In the genomic region with DNA sequence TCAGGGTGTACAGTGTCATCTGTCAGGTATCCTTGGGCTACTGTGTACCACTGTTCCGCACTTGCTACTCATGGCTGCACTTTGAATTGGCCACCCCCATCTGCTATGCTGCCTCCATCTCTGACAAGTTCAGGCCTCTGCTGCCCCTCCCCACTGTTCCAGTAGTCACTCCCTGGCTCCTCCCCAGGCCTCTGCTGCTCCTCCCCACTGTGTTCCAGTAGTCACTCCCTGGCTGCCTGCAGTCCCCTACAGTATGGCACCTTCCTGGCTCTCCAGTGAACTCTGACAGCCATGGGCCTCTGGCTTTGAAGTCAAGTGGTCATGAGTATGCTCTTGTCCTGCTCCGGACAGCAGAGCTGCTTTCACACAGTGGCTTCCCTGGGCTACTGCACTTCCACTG, we compare ENCODE assay signal across 13 mouse cellular contexts. TPM values are rescaled to one million over a fixed set of nuclear protein-coding genes. Genes with fewer than 3 reads are reported as not detected.
DNase-seq lines count a peak whose midpoint lies in the region; ATAC-seq and TF ChIP-seq lines count a peak whose summit lies in the region.
"Had no signal": no experiment of that assay in that cellular context is flagged by ENCODE, and none has a peak within 500 bp of the region (broad histone marks: within the 10 kb centered on the region; RNA-seq: fewer than 3 reads in every experiment).

No protein-coding gene starts in this region.

- 93% methylated on average over 2 of the region's 2 CpGs for WGBS in forebrain, embryonic 15.5 days
- WGBS in hindbrain, embryonic 13.5 days, result 72% methylated on average over 2 of the region's 2 CpGs

- peaks cover 16% of the 10 kb centered on the region for H3K4me1 ChIP-seq in forebrain, embryonic 15.5 days
- H3K4me1 ChIP-seq in hindbrain, embryonic 13.5 days (replicated peaks), result peaks cover 7% of the 10 kb centered on the region

- no peak overlapping the region for H3K9ac ChIP-seq in forebrain, embryonic 15.5 days (replicated peaks)
- H3K9ac ChIP-seq in hindbrain, embryonic 13.5 days, result no peak overlapping the region
- H3K9ac ChIP-seq: liver, postnatal 0 days had no signal

- no peak overlapping the region for H3K4me3 ChIP-seq in forebrain, embryonic 15.5 days
- H3K4me3 ChIP-seq in hindbrain, embryonic 13.5 days, result no peak overlapping the region

- no peak overlapping the region for H3K4me2 ChIP-seq in forebrain, embryonic 15.5 days (replicated peaks)
- H3K4me2 ChIP-seq in hindbrain, embryonic 13.5 days, result no peak overlapping the region

- no peak for TF ChIP-seq CTCF in Patski (IDR thresholded peaks at IDR 0.05)

- peaks cover 10% of the 10 kb centered on the region for H3K36me3 ChIP-seq in forebrain, embryonic 15.5 days
- peaks cover 66% of the 10 kb centered on the region for H3K36me3 ChIP-seq in hindbrain, embryonic 13.5 days

- H3K27me3 ChIP-seq in Patski, result no peaks in the 10 kb centered on the region
- no peaks in the 10 kb centered on the region for H3K27me3 ChIP-seq in forebrain, embryonic 15.5 days
- no peaks in the 10 kb centered on the region for H3K27me3 ChIP-seq in hindbrain, embryonic 13.5 days

- DNase-seq in cerebellum, adult 11-12 months, result peak; percentile 40
- no peak for DNase-seq in cerebellum, adult 9-10 months
- DNase-seq in layer of hippocampus, adult 9-11 months, result peak; percentile 60
- no peak for DNase-seq in layer of hippocampus, adult 8-10 months (ENCODE audit: low spot score in 2 of 2)
- no peak for DNase-seq in Patski (ENCODE audit: low read depth, low spot score)
- DNase-seq in lung, postnatal 14 days, result peak; percentile 20
- DNase-seq: gastrocnemius, postnatal 36 days; heart, postnatal 10 days; liver, postnatal 0 days had no signal

- in situ Hi-C loops in Patski (cut with MboI; ENCODE audit: low pct_unique_long_range_greater_than_20kb), result no loop called here

- peak; percentile 36 for ATAC-seq in Patski
- ATAC-seq in forebrain, embryonic 15.5 days (replicated peaks), result no peak
- ATAC-seq in hindbrain, embryonic 13.5 days (ENCODE audit: low FRiP score), result no peak
- ATAC-seq: forebrain, embryonic 14.5 days; intestine, embryonic 16.5 days; liver, postnatal 0 days had no signal

- CTCF ChIA-PET in Patski (lab: Charles Lee), result no interaction called here

- H3K9me3 ChIP-seq in forebrain, embryonic 15.5 days, result no peaks in the 10 kb centered on the region
- no peaks in the 10 kb centered on the region for H3K9me3 ChIP-seq in hindbrain, embryonic 13.5 days

- POLR2A ChIA-PET in Patski (lab: Charles Lee), result no interaction called here

- no peak overlapping the region for H3K27ac ChIP-seq in forebrain, embryonic 15.5 days (replicated peaks)
- H3K27ac ChIP-seq in hindbrain, embryonic 13.5 days, result no peak overlapping the region

RNA-seq across cellular contexts. Expression of gene Adi1, which starts 19.2 kb away (rescaled TPM):
- 10 to 100 TPM; 41.6 to 48.1 (median 43.4) TPM for total RNA-seq in layer of hippocampus, adult 8-10 months (2022)
- 114 TPM for polyA plus RNA-seq in Patski (2021)
- polyA plus RNA-seq in forebrain, embryonic 15.5 days (2015; fragmentation: Nextera tagmentation; extraction: Ambion mirVana), result 39.8 and 41.7 TPM in 2 replicates
- 31.5 and 33.7 TPM in 2 replicates for polyA plus RNA-seq in hindbrain, embryonic 13.5 days (2015; fragmentation: Nextera tagmentation; extraction: Ambion mirVana)

RNA-seq across cellular contexts. Expression of gene Rnaseh1, which starts 44.8 kb away (rescaled TPM):
- 10 to 100 TPM; 13.4 to 16.3 (median 14.5) TPM for total RNA-seq in layer of hippocampus, adult 8-10 months (2022)
- 19.7 TPM for polyA plus RNA-seq in Patski (2021)
- polyA plus RNA-seq in forebrain, embryonic 15.5 days (2015; fragmentation: Nextera tagmentation; extraction: Ambion mirVana), result 29.8 and 31.0 TPM in 2 replicates
- 22.5 and 27.1 TPM in 2 replicates for polyA plus RNA-seq in hindbrain, embryonic 13.5 days (2015; fragmentation: Nextera tagmentation; extraction: Ambion mirVana)

RNA-seq across cellular contexts. Expression of gene Trappc12, which starts 56.0 kb away (rescaled TPM):
- total RNA-seq in layer of hippocampus, adult 8-10 months (2022), result 10 to 100 TPM; 56.4 to 64.8 (median 59.1) TPM
- polyA plus RNA-seq in Patski (2021), result 25.6 TPM
- 43.7 and 45.0 TPM in 2 replicates for polyA plus RNA-seq in forebrain, embryonic 15.5 days (2015; fragmentation: Nextera tagmentation; extraction: Ambion mirVana)
- polyA plus RNA-seq in hindbrain, embryonic 13.5 days (2015; fragmentation: Nextera tagmentation; extraction: Ambion mirVana), result 41.9 and 44.0 TPM in 2 replicates

RNA-seq across cellular contexts. Expression of gene Eipr1, which starts 57.4 kb away (rescaled TPM):
- 10 to 100 TPM; 45.7 to 63.2 (median 54.1) TPM for total RNA-seq in layer of hippocampus, adult 8-10 months (2022)
- polyA plus RNA-seq in Patski (2021), result 25.6 TPM
- 75.2 and 76.8 TPM in 2 replicates for polyA plus RNA-seq in forebrain, embryonic 15.5 days (2015; fragmentation: Nextera tagmentation; extraction: Ambion mirVana)
- 69.7 and 76.9 TPM in 2 replicates for polyA plus RNA-seq in hindbrain, embryonic 13.5 days (2015; fragmentation: Nextera tagmentation; extraction: Ambion mirVana)

RNA-seq across cellular contexts. Expression of gene Rps7, which starts 58.5 kb away (rescaled TPM):
- total RNA-seq in layer of hippocampus, adult 8-10 months (2022), result 100 to 1,000 TPM; 245 to 375 (median 299) TPM
- polyA plus RNA-seq in Patski (2021), result 526 TPM
- 531 and 541 TPM in 2 replicates for polyA plus RNA-seq in forebrain, embryonic 15.5 days (2015; fragmentation: Nextera tagmentation; extraction: Ambion mirVana)
- 522 and 548 TPM in 2 replicates for polyA plus RNA-seq in hindbrain, embryonic 13.5 days (2015; fragmentation: Nextera tagmentation; extraction: Ambion mirVana)

Comparison
In these comparisons a context has a peak if more than half of its experiments do, and no peak if none do; other contexts are left out.
1. DNase-seq: peak in cerebellum, adult 11-12 months (single experiment), layer of hippocampus, adult 9-11 months (single experiment) and lung, postnatal 14 days (single experiment); none in cerebellum, adult 9-10 months (single experiment), layer of hippocampus, adult 8-10 months (0 of 2) and Patski (single experiment).